Mouse (Mus musculus): ENCODE measurements around the gene Mfsd4b1. TPM values are rescaled to one million over a fixed set of nuclear protein-coding genes. Genes with fewer than 3 reads are reported as not detected.

Mfsd4b1 gene
- polyA plus RNA-seq, 1 experiment from 2014 or later, result 0.74 TPM

DNA sequence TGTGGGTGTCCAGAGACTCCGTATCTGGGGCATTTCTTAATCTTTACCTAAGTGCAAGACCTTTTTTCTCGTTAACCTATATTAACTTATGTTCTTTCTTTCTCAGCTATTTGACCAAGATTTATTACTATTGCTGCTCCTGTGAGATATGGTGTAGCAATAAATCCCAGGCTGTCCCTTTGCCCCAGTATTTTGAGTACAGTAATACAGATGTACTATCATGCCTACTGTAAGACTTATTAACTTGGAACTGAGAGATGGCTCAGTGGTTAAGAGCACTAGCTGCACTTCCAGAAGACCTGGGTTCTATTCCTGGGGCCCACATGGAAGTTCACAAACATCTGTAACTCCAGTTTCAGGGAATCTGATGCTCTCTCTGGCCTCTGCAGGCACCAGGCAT lies 25.7 kb upstream of the Mfsd4b1 start:
- ATAC-seq (ENCODE audit: low read depth), result no peak
- no peak overlapping the region for H3K4me3 ChIP-seq (ENCODE audit: low read depth, low read length)
- H3K9ac ChIP-seq (ENCODE audit: low read depth, low read length), result no peak overlapping the region
- 88% methylated on average over 2 of the region's 2 CpGs for WGBS (ENCODE audit: insufficient replicate concordance)
- peaks cover 2% of the 10 kb centered on the region; the same call in 1 of the 2 replicates for H3K4me1 ChIP-seq (ENCODE audit: control insufficient read depth, low read depth, low read length)
- H3K27me3 ChIP-seq (ENCODE audit: control insufficient read depth, insufficient read depth, low read depth, low read length), result no peaks in the 10 kb centered on the region
- H3K36me3 ChIP-seq (ENCODE audit: control insufficient read depth, insufficient read depth), result peaks cover 43% of the 10 kb centered on the region
- no peaks in the 10 kb centered on the region for H3K9me3 ChIP-seq (replicated peaks; ENCODE audit: control insufficient read depth, low read length)
- no peak overlapping the region for H3K4me2 ChIP-seq (ENCODE audit: low read depth, low read length)
- no peak overlapping the region for H3K27ac ChIP-seq (ENCODE audit: low read length)

DNA sequence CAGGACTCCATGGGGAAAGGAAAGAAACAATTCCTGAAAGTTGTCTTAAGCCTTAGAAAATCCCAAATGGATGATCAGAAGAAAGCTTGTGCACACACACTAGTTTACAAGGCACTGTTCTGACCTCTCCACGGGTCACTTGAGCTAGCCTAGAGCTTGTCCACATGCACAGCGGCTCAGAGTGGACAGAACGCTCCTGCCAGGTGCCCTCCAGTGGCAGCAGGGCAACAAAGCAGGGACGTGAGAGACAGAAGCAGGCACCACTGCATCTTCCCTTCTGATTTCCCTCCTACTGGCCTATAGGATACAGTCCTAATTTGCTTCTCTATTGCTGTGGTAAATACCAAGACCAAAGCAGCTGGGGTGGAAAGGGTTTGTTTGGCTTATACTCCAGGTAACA lies 16.3 kb upstream of the Mfsd4b1 start:
- Histone ChIP-seq H3K4me2 (ENCODE audit: low read depth, low read length) (no peak overlapping the region), H3K27ac (ENCODE audit: low read length) (no peak overlapping the region), H3K27me3 (ENCODE audit: control insufficient read depth, insufficient read depth, low read depth, low read length) (no peaks in the 10 kb centered on the region), H3K4me3 (ENCODE audit: low read depth, low read length) (no peak overlapping the region), H3K4me1 (ENCODE audit: control insufficient read depth, low read depth, low read length) (no peaks in the 10 kb centered on the region; the same call in 1 of the 2 replicates), H3K9ac (ENCODE audit: low read depth, low read length) (no peak overlapping the region), H3K36me3 (ENCODE audit: control insufficient read depth, insufficient read depth) (peaks cover 16% of the 10 kb centered on the region), H3K9me3 (replicated peaks; ENCODE audit: control insufficient read depth, low read length) (no peaks in the 10 kb centered on the region)
- ATAC-seq (ENCODE audit: low read depth), result 0 out of 2 replicates have a peak, but pooled peaks have one; percentile 54
- WGBS (ENCODE audit: insufficient replicate concordance), result 53% methylated on average over 4 of the region's 4 CpGs

DNA sequence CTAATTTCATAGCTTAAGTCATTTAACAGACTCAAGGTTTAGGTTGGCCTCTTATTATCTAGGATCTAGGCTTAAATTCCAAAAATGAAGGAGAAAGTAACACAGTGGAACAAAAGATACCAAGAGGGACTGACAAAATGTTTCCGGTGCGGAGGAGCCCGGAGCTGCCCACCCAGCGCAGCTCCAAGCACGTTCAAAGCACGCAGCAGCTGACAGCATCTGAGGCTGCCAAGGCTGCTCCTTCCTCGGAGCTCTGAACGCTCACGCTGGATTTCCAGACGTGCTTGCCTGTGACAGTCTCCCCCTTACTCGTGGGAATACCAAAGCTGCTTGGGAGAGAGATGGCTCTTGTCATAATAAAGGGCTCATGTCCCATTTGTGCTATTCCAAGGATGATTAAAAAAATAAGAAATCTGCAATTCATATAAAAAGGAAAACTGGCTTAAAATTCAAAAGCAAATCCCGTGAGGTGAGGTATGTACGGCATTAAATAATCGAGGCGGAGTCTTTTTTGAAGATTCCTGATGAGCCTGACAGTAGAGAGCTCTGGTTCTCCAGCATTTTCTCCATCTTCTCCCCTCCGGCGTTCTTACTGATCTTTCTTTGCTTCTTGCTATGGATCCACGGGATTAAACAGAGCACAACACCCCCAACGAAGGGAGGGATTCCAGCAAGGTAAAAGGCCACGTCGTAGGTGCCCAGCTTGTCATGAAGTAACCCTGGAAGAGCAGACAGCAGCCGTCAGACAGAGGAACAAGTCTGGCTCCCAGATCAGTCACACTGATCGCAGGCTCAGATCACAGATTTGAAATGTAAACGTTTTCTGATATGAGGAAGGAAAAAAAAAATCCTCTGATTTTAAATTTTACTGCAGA lies 11.9 kb upstream of the Mfsd4b1 start:
- 84% methylated on average over 24 of the region's 24 CpGs for WGBS (ENCODE audit: insufficient replicate concordance)
- H3K36me3 ChIP-seq (ENCODE audit: control insufficient read depth, insufficient read depth), result peaks cover 34% of the 10 kb centered on the region
- no peaks in the 10 kb centered on the region for H3K27me3 ChIP-seq (ENCODE audit: control insufficient read depth, insufficient read depth, low read depth, low read length)
- H3K4me1 ChIP-seq (ENCODE audit: control insufficient read depth, low read depth, low read length), result no peaks in the 10 kb centered on the region; the same call in 1 of the 2 replicates
- H3K9me3 ChIP-seq (replicated peaks; ENCODE audit: control insufficient read depth, low read length), result no peaks in the 10 kb centered on the region
- H3K4me3 ChIP-seq (ENCODE audit: low read depth, low read length), result no peak overlapping the region
- H3K4me2 ChIP-seq (ENCODE audit: low read depth, low read length), result no peak overlapping the region
- no peak overlapping the region for H3K27ac ChIP-seq (ENCODE audit: low read length)
- no peak overlapping the region for H3K9ac ChIP-seq (ENCODE audit: low read depth, low read length)
- no peak for ATAC-seq (ENCODE audit: low read depth)

DNA sequence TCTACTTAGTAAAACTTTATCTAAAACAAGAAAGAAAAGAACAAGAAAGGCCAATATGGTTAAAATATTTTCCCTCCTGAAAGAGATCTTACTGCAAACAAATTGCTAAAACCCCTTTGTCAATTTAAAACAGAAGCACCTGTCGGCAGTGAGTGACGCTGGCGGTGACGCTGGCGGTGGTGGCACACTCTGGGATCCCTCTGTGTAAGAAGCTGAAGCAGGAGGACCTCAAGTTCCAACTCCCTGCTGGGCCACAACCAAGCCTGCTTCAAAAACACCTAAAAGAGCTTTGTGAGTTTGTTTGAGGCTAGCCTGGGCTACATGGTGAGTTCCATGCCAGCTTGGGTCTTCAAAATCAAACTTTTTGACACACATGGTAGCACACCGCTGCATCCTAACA lies 9.9 kb upstream of the Mfsd4b1 start:
- H3K4me2 ChIP-seq (ENCODE audit: low read depth, low read length), result no peak overlapping the region
- no peak for ATAC-seq (ENCODE audit: low read depth)
- H3K36me3 ChIP-seq (ENCODE audit: control insufficient read depth, insufficient read depth), result peaks cover 34% of the 10 kb centered on the region
- WGBS (ENCODE audit: insufficient replicate concordance), result 98% methylated on average over 6 of the region's 6 CpGs
- H3K9ac ChIP-seq (ENCODE audit: low read depth, low read length), result no peak overlapping the region
- H3K27ac ChIP-seq (ENCODE audit: low read length), result no peak overlapping the region
- H3K27me3 ChIP-seq (ENCODE audit: control insufficient read depth, insufficient read depth, low read depth, low read length), result no peaks in the 10 kb centered on the region
- no peak overlapping the region for H3K4me3 ChIP-seq (ENCODE audit: low read depth, low read length)
- H3K4me1 ChIP-seq (ENCODE audit: control insufficient read depth, low read depth, low read length), result no peaks in the 10 kb centered on the region
- H3K9me3 ChIP-seq (replicated peaks; ENCODE audit: control insufficient read depth, low read length), result no peaks in the 10 kb centered on the region

DNA sequence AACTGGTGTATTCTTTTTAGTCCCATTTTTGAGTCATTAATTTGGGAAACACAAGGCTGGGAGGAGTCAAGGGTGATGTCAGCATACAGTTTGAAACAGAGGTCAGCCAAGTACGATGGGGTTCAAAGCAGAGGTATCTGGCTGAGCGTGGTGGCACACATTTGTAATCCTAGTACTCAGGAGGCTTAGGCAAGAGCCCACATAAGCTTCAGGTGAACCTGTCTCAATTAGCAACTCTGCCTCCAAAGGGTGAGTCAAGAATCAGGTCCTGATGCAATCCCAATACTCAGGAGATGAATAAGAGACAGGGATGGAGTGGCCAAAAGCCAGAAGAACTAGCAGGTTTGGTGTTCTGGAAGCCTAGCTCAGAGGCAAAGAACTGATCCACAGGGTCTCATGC lies 7.8 kb upstream of the Mfsd4b1 start:
- no peak overlapping the region for H3K4me3 ChIP-seq (ENCODE audit: low read depth, low read length)
- WGBS (ENCODE audit: insufficient replicate concordance), result 82% methylated on average over 2 of the region's 2 CpGs
- no peaks in the 10 kb centered on the region for H3K9me3 ChIP-seq (replicated peaks; ENCODE audit: control insufficient read depth, low read length)
- no peak for ATAC-seq (ENCODE audit: low read depth)
- no peak overlapping the region for H3K27ac ChIP-seq (ENCODE audit: low read length)
- no peaks in the 10 kb centered on the region for H3K4me1 ChIP-seq (ENCODE audit: control insufficient read depth, low read depth, low read length)
- H3K36me3 ChIP-seq (ENCODE audit: control insufficient read depth, insufficient read depth), result peaks cover 31% of the 10 kb centered on the region
- no peak overlapping the region for H3K9ac ChIP-seq (ENCODE audit: low read depth, low read length)
- H3K4me2 ChIP-seq (ENCODE audit: low read depth, low read length), result no peak overlapping the region
- no peaks in the 10 kb centered on the region for H3K27me3 ChIP-seq (ENCODE audit: control insufficient read depth, insufficient read depth, low read depth, low read length)

DNA sequence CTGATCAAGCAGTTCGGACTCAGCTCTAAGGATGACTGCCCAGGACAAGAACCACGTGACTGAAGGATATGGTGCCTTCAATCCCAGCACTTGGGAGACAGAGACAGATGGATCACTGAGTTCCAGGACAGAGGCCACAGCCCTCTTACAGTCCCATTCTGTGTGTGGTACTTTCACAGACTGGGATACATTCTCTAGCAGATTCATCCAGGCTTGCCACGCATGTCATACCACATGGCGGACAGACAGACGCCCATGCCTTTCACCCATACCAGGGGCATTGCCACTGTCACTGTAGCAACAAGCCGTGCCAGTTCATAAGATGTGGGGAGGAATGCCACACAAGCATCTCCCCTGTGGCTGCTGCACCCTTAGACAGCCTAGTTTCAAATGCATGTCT lies 5.6 kb upstream of the Mfsd4b1 start:
- peaks cover 12% of the 10 kb centered on the region; the same call in 1 of the 2 replicates for H3K36me3 ChIP-seq (ENCODE audit: control insufficient read depth, insufficient read depth)
- 86% methylated on average over 6 of the region's 6 CpGs for WGBS (ENCODE audit: insufficient replicate concordance)
- H3K4me2 ChIP-seq (ENCODE audit: low read depth, low read length), result no peak overlapping the region
- H3K9ac ChIP-seq (ENCODE audit: low read depth, low read length), result no peak overlapping the region
- H3K9me3 ChIP-seq (replicated peaks; ENCODE audit: control insufficient read depth, low read length), result no peaks in the 10 kb centered on the region
- H3K27me3 ChIP-seq (ENCODE audit: control insufficient read depth, insufficient read depth, low read depth, low read length), result no peaks in the 10 kb centered on the region
- no peak overlapping the region for H3K27ac ChIP-seq (ENCODE audit: low read length)
- H3K4me3 ChIP-seq (ENCODE audit: low read depth, low read length), result no peak overlapping the region
- H3K4me1 ChIP-seq (ENCODE audit: control insufficient read depth, low read depth, low read length), result no peaks in the 10 kb centered on the region
- no peak for ATAC-seq (ENCODE audit: low read depth)

DNA sequence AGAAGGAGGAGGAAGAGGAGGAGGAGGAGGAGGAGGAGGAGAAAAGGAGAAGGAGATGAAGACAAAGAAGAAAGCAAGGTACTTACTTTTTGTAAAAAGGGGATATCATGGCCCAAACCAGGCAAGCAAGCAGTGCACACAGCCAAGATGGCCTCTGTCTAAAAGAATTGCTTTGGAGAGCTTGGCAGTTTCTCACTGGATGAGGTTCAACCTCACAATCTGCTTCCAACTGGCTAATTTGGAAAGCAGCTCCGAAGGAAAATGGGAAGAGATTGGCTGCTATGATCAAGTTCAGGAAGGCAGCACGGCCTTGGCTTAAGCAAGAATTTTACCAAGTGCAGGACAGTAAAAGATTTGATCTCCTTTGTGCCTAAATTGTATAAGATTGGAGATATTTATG lies 4.5 kb upstream of the Mfsd4b1 start:
- no peak for ATAC-seq (ENCODE audit: low read depth)
- H3K9ac ChIP-seq (ENCODE audit: low read depth, low read length), result no peak overlapping the region
- no peak overlapping the region for H3K4me2 ChIP-seq (ENCODE audit: low read depth, low read length)
- no peak overlapping the region for H3K4me3 ChIP-seq (ENCODE audit: low read depth, low read length)
- peaks cover 2% of the 10 kb centered on the region; the same call in 1 of the 2 replicates for H3K36me3 ChIP-seq (ENCODE audit: control insufficient read depth, insufficient read depth)
- H3K9me3 ChIP-seq (replicated peaks; ENCODE audit: control insufficient read depth, low read length), result no peaks in the 10 kb centered on the region
- 76% methylated on average over 2 of the region's 2 CpGs for WGBS (ENCODE audit: insufficient replicate concordance)
- peaks cover 10% of the 10 kb centered on the region for H3K27me3 ChIP-seq (ENCODE audit: control insufficient read depth, insufficient read depth, low read depth, low read length)
- H3K4me1 ChIP-seq (ENCODE audit: control insufficient read depth, low read depth, low read length), result peaks cover 7% of the 10 kb centered on the region
- H3K27ac ChIP-seq (ENCODE audit: low read length), result no peak overlapping the region

DNA sequence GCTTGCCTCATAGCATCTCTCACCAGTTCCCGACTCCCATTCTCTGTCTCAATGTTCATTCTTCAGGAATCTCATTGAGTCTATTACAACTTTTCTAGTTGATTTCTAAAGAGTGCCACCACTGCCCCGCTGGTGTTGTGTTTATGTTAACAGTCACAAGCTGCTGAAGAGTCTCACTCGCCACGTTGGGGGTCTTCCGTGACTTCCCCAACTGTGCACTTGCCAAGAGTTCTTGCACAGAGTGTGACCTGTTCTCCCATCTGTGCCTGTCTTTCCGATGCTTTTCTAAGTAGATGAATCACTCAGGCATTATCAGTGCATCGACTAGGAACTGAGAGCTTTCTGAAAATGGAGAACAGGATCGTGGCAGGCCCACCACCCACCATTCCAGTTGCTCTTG lies 3.0 kb upstream of the Mfsd4b1 start:
- no peak for ATAC-seq (ENCODE audit: low read depth)
- H3K9ac ChIP-seq (ENCODE audit: low read depth, low read length), result no peak overlapping the region
- no peak overlapping the region for H3K4me2 ChIP-seq (ENCODE audit: low read depth, low read length)
- peaks cover 19% of the 10 kb centered on the region for H3K27me3 ChIP-seq (ENCODE audit: control insufficient read depth, insufficient read depth, low read depth, low read length)
- H3K36me3 ChIP-seq (ENCODE audit: control insufficient read depth, insufficient read depth), result peaks cover under 1% of the 10 kb centered on the region; the same call in 1 of the 2 replicates
- H3K27ac ChIP-seq (ENCODE audit: low read length), result no peak overlapping the region
- no peak overlapping the region for H3K4me3 ChIP-seq (ENCODE audit: low read depth, low read length)
- peaks cover 7% of the 10 kb centered on the region for H3K4me1 ChIP-seq (ENCODE audit: control insufficient read depth, low read depth, low read length)
- 74% methylated on average over 8 of the region's 8 CpGs for WGBS (ENCODE audit: insufficient replicate concordance)
- no peaks in the 10 kb centered on the region for H3K9me3 ChIP-seq (replicated peaks; ENCODE audit: control insufficient read depth, low read length)

DNA sequence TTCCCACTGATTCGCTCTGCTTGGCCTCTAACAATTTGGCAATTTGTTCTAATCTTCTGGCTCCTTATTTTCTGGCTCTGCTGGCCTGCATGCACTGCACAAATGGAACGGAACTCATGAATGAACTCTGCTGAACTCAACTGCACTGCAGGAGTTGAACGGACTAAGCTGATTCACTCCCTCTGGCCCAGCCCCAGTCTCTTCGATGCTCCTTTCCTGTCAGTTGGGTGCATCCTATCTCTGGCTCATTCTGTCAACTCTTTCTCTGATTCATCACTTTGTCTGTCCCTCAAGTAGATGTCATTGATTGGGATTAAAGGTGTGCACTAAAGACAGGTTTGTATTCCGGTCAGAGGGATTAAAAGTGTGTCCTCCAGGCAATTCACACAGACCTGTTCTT lies 1.5 kb upstream of the Mfsd4b1 start:
- no peak overlapping the region for H3K4me3 ChIP-seq (ENCODE audit: low read depth, low read length)
- no peaks in the 10 kb centered on the region for H3K36me3 ChIP-seq (ENCODE audit: control insufficient read depth, insufficient read depth)
- no peaks in the 10 kb centered on the region for H3K9me3 ChIP-seq (replicated peaks; ENCODE audit: control insufficient read depth, low read length)
- H3K4me2 ChIP-seq (ENCODE audit: low read depth, low read length), result no peak overlapping the region
- peaks cover 19% of the 10 kb centered on the region for H3K27me3 ChIP-seq (ENCODE audit: control insufficient read depth, insufficient read depth, low read depth, low read length)
- H3K27ac ChIP-seq (ENCODE audit: low read length), result no peak overlapping the region
- WGBS (ENCODE audit: insufficient replicate concordance), result 82% methylated on average over 5 of the region's 5 CpGs
- peaks cover 7% of the 10 kb centered on the region for H3K4me1 ChIP-seq (ENCODE audit: control insufficient read depth, low read depth, low read length)
- no peak for ATAC-seq (ENCODE audit: low read depth)
- no peak overlapping the region for H3K9ac ChIP-seq (ENCODE audit: low read depth, low read length)

Measured in liver, embryonic 16.5 days (tissue).